Mouse (Mus musculus) gastrocnemius, adult 2 months (tissue): ENCODE measurements around the gene Lingo1. TPM values are rescaled to one million over a fixed set of nuclear protein-coding genes. Genes with fewer than 3 reads are reported as not detected.

Source experiments
- DNase-seq: peaks from one replicate; pipeline ENCODE4 v3.0.0; 2022
- H3K27ac ChIP-seq: fragments of 200-600 bp; 2 replicates; pipeline ENCODE4 v1.8.1; 2022; ENCODE audit warnings: mild to moderate bottlenecking
- H3K4me3 ChIP-seq: fragments of 200-600 bp; 2 replicates; pipeline ENCODE4 v1.8.1; 2022; ENCODE audit warnings: mild to moderate bottlenecking, moderate library complexity
- CTCF ChIP-seq: fragments of 200-600 bp; IDR thresholded peaks from 2 replicates; pipeline ENCODE4 v1.8.1; 2022; ENCODE audit warnings: antibody characterized with exemption, mild to moderate bottlenecking, moderate library complexity
- intact Hi-C: fragments of 180-260 bp; cut with DNase I; formaldehyde crosslinking; loops from one replicate; pipeline ENCODE4 v1.15.1; 2025
- total RNA-seq, 2 experiments: library from RNA; stranded (reverse); gene quantifications; 2 replicates each; pipeline ENCODE4 v1.2.3; 2021

Lingo1 gene
- total RNA-seq, 2 experiments from 2014 or later, result 0.17 to 0.48 TPM

DNA sequence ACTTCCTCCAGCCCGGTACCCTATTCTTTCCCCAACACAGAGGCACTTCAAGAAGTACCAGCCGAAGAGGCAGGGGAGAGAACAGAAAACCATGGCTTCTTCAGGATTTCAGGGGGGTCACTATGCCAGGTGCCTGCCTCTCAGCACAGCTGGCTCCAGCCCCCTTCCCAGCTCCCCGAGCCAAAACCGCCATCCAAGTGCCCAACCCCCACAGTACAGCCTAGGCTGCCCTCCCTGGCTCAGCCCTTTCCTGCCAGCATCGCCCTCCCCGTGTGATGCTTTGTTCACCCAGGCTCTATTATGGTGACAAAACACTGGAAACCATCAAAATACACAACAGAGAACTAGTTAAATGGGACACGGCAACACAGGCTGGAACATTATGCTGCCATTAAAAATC, 22.6 kb downstream of the Lingo1 start:
- intact Hi-C loops, result loop anchor here (2.0 kb wide), 1 partner anchor 47 kb away; no protein-coding TSS in a partner anchor

DNA sequence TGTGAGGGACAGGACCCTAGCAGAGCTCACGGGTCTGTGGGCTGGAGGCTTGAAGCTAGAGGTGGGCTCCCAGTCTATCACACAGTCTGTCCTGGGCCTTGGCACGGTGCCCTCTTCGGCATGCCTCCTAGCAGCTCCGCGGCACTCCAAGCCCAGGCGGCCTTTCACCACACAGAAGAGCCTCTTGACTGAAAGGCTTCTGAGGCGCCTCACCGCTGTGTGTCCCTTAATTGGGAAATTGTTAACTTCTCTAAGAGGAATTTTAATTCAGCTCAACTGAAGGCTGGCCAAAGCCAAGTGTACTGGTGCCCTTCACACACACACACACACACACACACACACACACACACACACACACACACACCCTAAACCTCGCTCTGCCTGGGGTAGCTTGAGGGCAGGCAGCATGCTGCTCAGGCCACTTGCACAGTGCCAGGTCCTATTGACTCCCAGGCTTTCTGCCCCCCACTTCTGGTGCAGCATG, 28.6 kb downstream of the Lingo1 start:
- DNase-seq, result peak; percentile 36
- TF ChIP-seq CTCF, result no peak
- H3K27ac ChIP-seq, result no peak overlapping the region
- H3K4me3 ChIP-seq, result no peak overlapping the region
- intact Hi-C loops, result no loop called here

More for the DNA sequence above, 22.6 kb downstream of the Lingo1 start:
- no peak overlapping the region for H3K27ac ChIP-seq
- H3K4me3 ChIP-seq, result no peak overlapping the region
- DNase-seq, result no peak
- TF ChIP-seq CTCF, result no peak

DNA sequence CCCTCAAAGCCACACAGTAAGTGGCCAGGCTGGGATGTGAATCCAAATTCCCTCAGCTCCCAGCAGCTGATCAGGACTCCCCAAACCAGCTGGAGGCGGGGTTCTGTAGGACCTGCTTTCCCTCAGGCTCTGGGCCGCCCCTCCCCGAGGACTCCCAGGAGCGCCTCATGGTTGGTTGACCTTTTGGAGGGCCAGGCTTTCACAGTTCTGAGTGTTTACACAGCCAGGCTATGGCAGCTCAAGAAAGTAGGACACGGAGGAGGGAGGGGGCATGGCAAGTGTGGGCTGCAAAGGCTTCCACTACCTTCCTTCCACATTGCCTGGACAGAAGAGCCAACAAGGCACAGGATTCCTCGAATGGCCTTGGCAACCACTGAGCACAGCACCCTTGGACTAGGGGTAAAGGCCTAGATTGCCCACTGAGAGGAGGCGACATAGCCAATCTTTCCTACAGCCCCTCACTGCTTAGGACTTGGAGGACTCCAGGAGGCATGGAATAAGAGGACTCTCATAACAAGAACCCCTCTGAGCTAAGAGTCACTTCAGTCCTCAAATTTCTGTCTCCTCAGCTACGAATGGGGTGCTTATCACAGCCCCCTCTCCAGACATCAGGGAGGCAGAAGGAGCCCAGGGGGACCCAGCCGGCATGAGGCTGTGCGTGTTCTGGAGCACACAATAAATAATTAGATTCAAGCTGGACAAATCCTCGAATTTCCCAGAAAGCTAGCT, 29.5 kb downstream of the Lingo1 start:
- intact Hi-C loops, result no loop called here
- Histone ChIP-seq H3K27ac (peak overlapping the region; percentile 63; the same call in 1 of the 2 replicates), H3K4me3 (no peak overlapping the region)
- no peak for TF ChIP-seq CTCF
- DNase-seq, result peak; percentile 62

DNA sequence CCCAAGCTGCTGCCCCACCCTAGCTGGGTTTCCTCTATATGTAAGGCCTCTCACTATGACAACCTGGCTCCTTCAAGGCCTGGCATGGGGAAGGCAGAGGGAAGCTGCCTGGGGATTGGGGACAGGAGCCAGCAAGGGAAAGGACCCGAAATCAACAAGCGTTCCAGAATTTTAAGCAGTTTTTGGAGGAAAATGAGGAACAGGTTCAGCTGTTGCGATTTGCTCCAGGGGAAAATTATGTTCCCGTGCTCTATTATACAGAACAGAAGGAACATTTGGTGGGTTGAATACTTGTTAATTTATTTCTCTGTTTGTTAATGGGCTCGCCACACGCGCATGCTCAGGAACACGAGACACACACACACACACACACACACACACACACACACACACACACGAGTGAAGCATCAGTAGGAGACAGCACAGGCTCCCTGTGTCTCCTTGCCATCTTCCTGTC, 34.1 kb downstream of the Lingo1 start:
- no peak overlapping the region for H3K4me3 ChIP-seq
- no peak for TF ChIP-seq CTCF
- intact Hi-C loops, result no loop called here
- H3K27ac ChIP-seq, result no peak overlapping the region
- no peak for DNase-seq

DNA sequence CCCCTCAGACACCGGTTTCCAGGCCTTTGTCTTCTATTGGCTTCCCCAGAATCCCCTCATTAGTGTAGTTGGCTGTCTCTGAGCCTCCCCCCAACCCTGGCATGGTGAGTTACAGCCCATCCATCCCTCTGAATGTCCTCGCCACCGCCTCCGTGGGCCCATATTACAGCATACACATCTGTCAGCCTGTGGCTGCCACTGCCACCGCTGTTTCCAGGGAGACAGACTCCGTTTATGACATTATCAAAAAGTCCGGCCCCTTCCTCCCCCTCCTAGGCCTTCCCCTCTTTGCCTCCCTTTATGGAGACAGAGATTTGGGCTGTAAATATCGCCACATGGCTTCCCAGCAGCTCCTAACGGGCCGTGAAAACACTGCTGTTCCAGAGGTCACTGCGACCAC, 38.5 kb downstream of the Lingo1 start:
- intact Hi-C loops, result no loop called here
- H3K27ac ChIP-seq, result no peak overlapping the region
- H3K4me3 ChIP-seq, result no peak overlapping the region
- DNase-seq, result no peak
- TF ChIP-seq CTCF, result no peak

DNA sequence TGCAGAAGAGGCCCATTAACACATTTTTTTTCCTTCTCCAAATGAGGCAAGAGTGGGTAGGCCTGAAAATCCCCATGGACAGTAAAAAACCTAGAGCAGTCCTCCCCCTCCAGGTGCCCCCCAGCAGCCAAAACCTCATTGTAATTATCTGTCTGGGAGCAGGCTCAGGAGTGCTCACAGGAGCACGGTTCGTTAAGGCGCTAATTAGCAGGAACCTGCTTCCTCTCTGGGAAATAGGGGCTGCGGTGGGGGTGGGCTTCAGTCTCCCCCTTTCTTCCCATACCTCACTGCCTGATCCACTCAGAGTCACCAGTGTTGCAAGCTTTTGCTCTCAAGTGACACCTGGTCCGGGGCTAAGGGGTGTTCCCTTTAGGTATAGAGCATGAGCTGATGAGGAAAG, 41.1 kb downstream of the Lingo1 start:
- H3K4me3 ChIP-seq, result no peak overlapping the region
- H3K27ac ChIP-seq, result no peak overlapping the region
- intact Hi-C loops, result no loop called here
- DNase-seq, result no peak
- no peak for TF ChIP-seq CTCF

DNA sequence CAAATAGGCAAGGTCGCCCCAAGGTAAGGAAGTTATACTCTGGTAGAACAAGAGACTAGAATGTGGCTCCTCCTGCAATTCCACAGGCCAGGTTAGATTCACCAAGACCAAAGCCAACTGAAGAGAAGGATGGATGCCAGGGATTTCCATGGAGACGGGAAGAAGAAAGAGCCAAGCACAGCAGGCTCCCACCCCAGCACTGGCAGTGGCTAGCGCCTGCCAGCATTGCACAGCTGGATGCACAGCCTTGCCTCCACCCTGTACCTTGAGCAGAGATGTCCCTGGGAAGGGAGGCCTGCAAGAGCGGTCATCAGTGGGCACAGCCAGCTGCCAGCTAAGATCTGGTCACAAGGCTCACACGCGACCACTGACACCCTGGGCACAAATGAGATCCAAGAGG, 42.9 kb downstream of the Lingo1 start:
- TF ChIP-seq CTCF, result no peak
- intact Hi-C loops, result no loop called here
- H3K27ac ChIP-seq, result no peak overlapping the region
- DNase-seq, result no peak
- H3K4me3 ChIP-seq, result no peak overlapping the region

DNA sequence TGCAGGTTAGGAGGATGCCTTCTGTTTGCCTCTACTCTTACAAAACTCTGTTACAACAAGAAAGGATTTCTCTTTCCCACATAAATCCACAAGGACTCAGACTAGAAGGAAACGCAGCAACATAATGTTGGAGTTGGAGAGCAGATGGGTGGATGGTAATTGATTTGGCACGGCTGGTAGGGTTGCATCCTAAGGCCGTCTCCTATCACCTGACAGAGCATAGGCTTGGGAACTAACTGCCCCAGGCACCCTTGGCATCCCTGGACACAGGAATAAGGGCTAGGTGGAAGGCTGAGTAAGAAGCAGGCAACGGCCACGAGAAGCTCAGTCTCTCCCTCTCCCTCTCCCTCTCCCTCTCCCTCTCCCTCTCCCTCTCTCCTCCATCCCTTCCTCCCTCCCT, 48.2 kb downstream of the Lingo1 start:
- Histone ChIP-seq H3K27ac (no peak overlapping the region), H3K4me3 (no peak overlapping the region)
- intact Hi-C loops, result no loop called here
- no peak for DNase-seq
- TF ChIP-seq CTCF, result no peak

DNA sequence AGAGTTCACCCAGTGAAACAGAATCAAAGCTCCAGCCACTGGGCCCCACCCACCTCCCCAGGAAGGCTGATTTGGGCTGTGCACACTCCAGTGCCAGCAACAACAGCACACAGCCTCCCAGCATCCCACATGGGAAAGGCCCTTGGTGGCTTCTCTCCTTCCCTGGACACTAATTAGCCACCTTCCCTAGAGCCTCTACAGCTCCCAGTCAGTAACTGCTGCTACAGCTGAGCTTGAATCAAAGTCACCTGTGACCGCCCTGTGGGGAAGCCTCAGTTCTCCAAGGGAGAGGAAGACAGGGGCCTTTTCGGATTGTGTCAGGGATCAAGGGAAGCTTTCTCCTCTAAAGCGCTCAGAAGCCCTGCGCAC, 49.4 kb downstream of the Lingo1 start:
- Histone ChIP-seq H3K27ac (no peak overlapping the region), H3K4me3 (no peak overlapping the region)
- TF ChIP-seq CTCF, result no peak
- DNase-seq, result no peak
- intact Hi-C loops, result no loop called here

DNA sequence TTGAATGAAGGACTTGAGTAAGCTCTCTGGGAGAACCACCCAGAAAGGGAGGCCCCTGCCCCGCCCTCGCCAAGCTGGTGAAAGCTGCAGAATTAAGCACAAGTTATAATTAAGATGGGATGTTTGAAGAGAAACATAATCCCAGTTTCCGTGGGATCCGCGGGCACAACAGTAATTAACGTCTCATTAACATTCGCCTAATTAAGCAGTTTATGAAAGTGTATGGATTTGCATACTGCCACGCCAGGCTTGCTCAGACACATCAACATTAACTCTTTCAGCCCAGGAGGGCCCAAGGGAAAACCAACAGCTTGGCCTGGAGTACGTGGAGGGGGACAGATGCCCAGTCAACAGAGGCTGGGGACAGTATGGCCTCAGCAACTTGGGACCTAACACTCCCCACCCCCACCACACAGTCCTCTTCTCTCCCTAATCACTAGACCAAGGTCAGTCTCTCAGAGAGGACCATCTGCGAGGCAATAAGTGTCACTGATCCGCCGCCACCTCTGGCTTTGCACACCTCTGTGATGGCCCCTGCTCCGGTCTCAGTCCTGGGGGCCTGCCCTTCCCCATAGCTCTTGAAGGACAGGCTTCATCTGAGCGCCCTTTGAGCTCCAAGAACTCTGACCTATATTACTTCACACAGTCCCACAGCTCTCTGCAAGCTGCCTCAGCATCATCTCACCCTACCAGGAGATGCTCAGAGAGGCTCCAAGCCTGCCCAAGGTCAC, 49.9 kb downstream of the Lingo1 start:
- H3K4me3 ChIP-seq, result no peak overlapping the region
- no peak for DNase-seq
- H3K27ac ChIP-seq, result no peak overlapping the region
- intact Hi-C loops, result no loop called here
- no peak for TF ChIP-seq CTCF

DNA sequence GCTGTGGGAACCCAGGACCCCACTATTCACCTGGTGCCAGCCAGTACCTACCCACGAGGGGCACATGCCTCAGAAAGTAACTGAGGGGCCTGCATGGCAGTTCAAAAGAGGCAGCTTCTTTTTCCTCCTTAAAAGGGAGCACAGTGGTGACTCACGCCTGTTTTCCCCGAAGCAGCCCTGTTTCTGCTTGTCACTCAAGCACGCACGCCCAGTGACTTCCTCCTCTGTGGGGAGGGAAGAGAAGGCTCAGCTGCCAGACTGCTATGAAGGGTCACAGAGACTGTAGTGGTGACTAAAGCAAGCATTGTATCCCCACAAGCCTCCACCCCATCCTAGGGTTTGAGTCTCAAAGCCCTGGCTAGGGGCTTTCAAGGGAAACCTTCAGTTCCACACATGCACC, 51.9 kb downstream of the Lingo1 start:
- no peak overlapping the region for H3K4me3 ChIP-seq
- no peak for DNase-seq
- intact Hi-C loops, result no loop called here
- TF ChIP-seq CTCF, result no peak
- no peak overlapping the region for H3K27ac ChIP-seq

DNA sequence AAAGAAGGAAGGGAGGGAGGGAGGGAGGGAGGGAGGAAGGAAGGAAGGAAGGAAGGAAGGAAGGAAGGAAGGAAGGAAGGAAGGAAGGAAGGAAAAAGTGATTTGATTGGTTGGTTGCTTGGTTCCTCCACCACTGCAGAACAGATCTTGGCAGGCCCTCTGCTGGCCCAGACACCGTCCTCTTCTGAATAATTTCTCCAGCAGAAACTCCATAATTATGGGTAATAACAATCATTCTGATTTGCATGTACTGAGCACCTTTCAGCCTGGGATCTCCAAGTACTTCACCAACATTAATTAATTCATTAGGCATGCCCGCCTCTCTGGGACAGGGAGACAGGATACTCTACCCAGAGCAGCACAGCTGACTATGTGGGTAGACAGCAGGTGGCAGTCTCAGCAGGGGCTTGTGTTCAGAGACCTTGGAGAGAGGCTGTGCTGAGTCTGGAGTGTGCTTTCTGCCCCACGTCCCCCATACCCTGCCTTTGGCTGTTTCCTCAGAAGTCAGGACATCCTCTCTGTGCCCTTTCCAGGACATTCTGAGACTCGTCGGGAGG, 57.0 kb downstream of the Lingo1 start:
- no peak overlapping the region for H3K27ac ChIP-seq
- intact Hi-C loops, result no loop called here
- H3K4me3 ChIP-seq, result no peak overlapping the region
- TF ChIP-seq CTCF, result no peak
- no peak for DNase-seq
